Mouse (Mus musculus): ENCODE measurements at regions not wholly inside any gene's neighbourhood (a gene's known extent, or its start where the extent isn't known, plus 50 kb on each side); places are given as distances from the start of the nearest gene placed in this dataset.

- peak; percentile 84 for DNase-seq (ENCODE audit: low read depth)
- TF ChIP-seq POLR2A (IDR thresholded peaks at IDR 0.05; ENCODE audit: borderline replicate concordance, extremely low read depth, insufficient read depth, insufficient read length, poor library complexity, severe bottlenecking) (no peak), CTCF (IDR thresholded peaks at IDR 0.05; ENCODE audit: borderline replicate concordance, extremely low read depth, insufficient read depth, insufficient read length) (no peak; the same call in 1 of the 2 replicates)
These were observed 291.8 kb downstream of the Il20rb start for GRCm38 (mm10) chr9:100194604-100195444.

- TF ChIP-seq CTCF (IDR thresholded peaks at IDR 0.05; ENCODE audit: borderline replicate concordance, extremely low read depth, insufficient read depth, insufficient read length) (no peak), POLR2A (IDR thresholded peaks at IDR 0.05; ENCODE audit: borderline replicate concordance, extremely low read depth, insufficient read depth, insufficient read length, poor library complexity, severe bottlenecking) (no peak)
- DNase-seq (ENCODE audit: low read depth): peak; percentile 9
These were observed 292.4 kb downstream of the Il20rb start for GRCm38 (mm10) chr9:100194158-100194557.

GRCm38 (mm10) chr9:100184081-100184480, 302.5 kb downstream of the Il20rb start:
- DNase-seq (ENCODE audit: low read depth): peak; percentile 30
- no peak for TF ChIP-seq POLR2A (IDR thresholded peaks at IDR 0.05; ENCODE audit: borderline replicate concordance, extremely low read depth, insufficient read depth, insufficient read length, poor library complexity, severe bottlenecking)

GRCm38 (mm10) chr9:100176291-100176690, 300.3 kb upstream of the Sox14 start:
- DNase-seq (ENCODE audit: low read depth): no peak
- TF ChIP-seq POLR2A (IDR thresholded peaks at IDR 0.05; ENCODE audit: borderline replicate concordance, extremely low read depth, insufficient read depth, insufficient read length, poor library complexity, severe bottlenecking): no peak
- TF ChIP-seq CTCF (IDR thresholded peaks at IDR 0.05; ENCODE audit: borderline replicate concordance, extremely low read depth, insufficient read depth, insufficient read length): no peak

GRCm38 (mm10) chr9:100166256-100166655, 290.3 kb upstream of the Sox14 start:
- TF ChIP-seq CTCF (IDR thresholded peaks at IDR 0.05; ENCODE audit: borderline replicate concordance, extremely low read depth, insufficient read depth, insufficient read length): no peak
- no peak for TF ChIP-seq POLR2A (IDR thresholded peaks at IDR 0.05; ENCODE audit: borderline replicate concordance, extremely low read depth, insufficient read depth, insufficient read length, poor library complexity, severe bottlenecking)
- DNase-seq (ENCODE audit: low read depth): no peak

DNA sequence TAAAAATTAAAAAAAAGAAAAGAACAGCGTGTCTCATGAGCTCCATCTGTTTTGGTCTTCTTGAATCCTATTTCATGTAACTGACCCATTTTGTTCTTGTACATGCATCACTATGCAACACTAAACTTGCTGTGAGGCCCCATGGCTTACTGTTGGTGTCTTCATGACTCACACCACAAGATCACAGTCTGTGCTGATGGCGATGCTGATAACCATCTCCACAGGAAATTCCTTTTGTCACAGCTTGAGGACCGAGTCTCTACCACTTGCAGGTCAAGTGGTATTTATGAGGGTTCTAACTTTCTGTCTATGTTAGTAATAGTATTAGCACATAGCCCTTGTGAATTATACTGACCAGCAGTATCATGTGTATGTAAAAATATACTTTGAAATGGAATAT, 286.0 kb upstream of the Sox14 start:
- no peak for TF ChIP-seq POLR2A (IDR thresholded peaks at IDR 0.05; ENCODE audit: borderline replicate concordance, extremely low read depth, insufficient read depth, insufficient read length, poor library complexity, severe bottlenecking)
- TF ChIP-seq CTCF (IDR thresholded peaks at IDR 0.05; ENCODE audit: borderline replicate concordance, extremely low read depth, insufficient read depth, insufficient read length): no peak

More for the DNA sequence above, 286.0 kb upstream of the Sox14 start:
- DNase-seq (ENCODE audit: low read depth): no peak
